Mouse (Mus musculus) CH12.LX (cell line): ENCODE results near the gene Jarid2. TPM values are rescaled to one million over a fixed set of nuclear protein-coding genes. Genes with fewer than 3 reads are reported as not detected.

Source experiments
- DNase-seq: peaks from one replicate; pipeline ENCODE4 v3.0.0-alpha.2; 2013; ENCODE audit errors: extremely low read depth
- H3K27ac ChIP-seq: 2 replicates; pipeline ENCODE4 v1.5.1; 2012; ENCODE audit warnings: low read depth, mild to moderate bottlenecking, control low read depth, moderate library complexity; ENCODE audit not compliant: insufficient read depth
- H3K27me3 ChIP-seq: replicated peaks from 2 replicates; pipeline ENCODE3; 2012; ENCODE audit warnings: inconsistent platforms
- H3K36me3 ChIP-seq, 2 experiments: replicated peaks in 1 of 2; 2 replicates each; pipeline versions ENCODE3 to v1.6.1; 2012; ENCODE audit warnings: inconsistent platforms in 1 of 2, low read length in 1 of 2, mild to moderate bottlenecking in 1 of 2, mixed read lengths in 1 of 2, moderate library complexity in 1 of 2; ENCODE audit not compliant: control insufficient read depth in 1 of 2, insufficient read depth in 1 of 2
- H3K4me1 ChIP-seq, 2 experiments: 2 replicates each; pipeline ENCODE4 v1.6.1; 2012; ENCODE audit warnings: inconsistent platforms in 1 of 2, moderate library complexity in 1 of 2; ENCODE audit not compliant: insufficient read depth in 2 of 2, control insufficient read depth in 1 of 2
- H3K4me2 ChIP-seq: 2 replicates; pipeline ENCODE4 v1.6.1; 2012; ENCODE audit warnings: low read depth, mild to moderate bottlenecking, control low read depth; ENCODE audit not compliant: poor library complexity, insufficient read depth, severe bottlenecking
- H3K4me3 ChIP-seq, 3 experiments: fragments of 150-350 bp in 1 of 3; sonication (generic) in 1 of 3; replicated peaks in 1 of 3; 2 replicates each; pipeline versions ENCODE3 to v1.5.1; 2011 to 2012; ENCODE audit warnings: low read depth in 2 of 3, low read length in 2 of 3, mild to moderate bottlenecking in 2 of 3, moderate library complexity in 2 of 3, control low read depth in 1 of 3, improper control_type of control experiment in 1 of 3, inconsistent platforms in 1 of 3, mixed read lengths in 1 of 3; ENCODE audit not compliant: poor library complexity in 1 of 3
- H3K79me2 ChIP-seq: replicated peaks from 2 replicates; pipeline ENCODE4 v1.6.1; 2012; ENCODE audit warnings: mild to moderate bottlenecking, moderate library complexity; ENCODE audit not compliant: control insufficient read depth, poor library complexity, insufficient read depth, severe bottlenecking; ENCODE audit errors: extremely low read depth
- H3K9ac ChIP-seq: 2 replicates; pipeline ENCODE4 v1.6.1; 2012; ENCODE audit warnings: low read depth, mild to moderate bottlenecking, control low read depth, moderate library complexity; ENCODE audit not compliant: insufficient read depth
- H3K9me3 ChIP-seq: replicated peaks from 2 replicates; pipeline ENCODE3; 2012; ENCODE audit warnings: low read length, inconsistent platforms, mixed read lengths
- BHLHE40 ChIP-seq: IDR thresholded peaks from 2 replicates; pipeline ENCODE4 v1.6.1; 2011; ENCODE audit warnings: mild to moderate bottlenecking, low read depth, low read length, improper control_type of control experiment
- CHD1 ChIP-seq: IDR thresholded peaks from 2 replicates; pipeline ENCODE4 v1.6.1; 2012; ENCODE audit warnings: low read depth, low read length, improper control_type of control experiment, inconsistent platforms
- CHD2 ChIP-seq: IDR thresholded peaks from 2 replicates; pipeline ENCODE4 v1.6.1; 2011; ENCODE audit warnings: low read length, improper control_type of control experiment
- CTCF ChIP-seq, 2 experiments: IDR thresholded peaks in 1 of 2; conservative IDR thresholded peaks in 1 of 2; 2 replicates each; pipeline ENCODE4 v1.5.1; 2011 to 2012; ENCODE audit warnings: low read depth in 2 of 2, low read length in 2 of 2, improper control_type of control experiment in 1 of 2, inconsistent platforms in 1 of 2, mild to moderate bottlenecking in 1 of 2, moderate library complexity in 1 of 2
- ELF1 ChIP-seq: IDR thresholded peaks from 2 replicates; pipeline ENCODE4 v1.6.1; 2014; ENCODE audit warnings: low read depth, mild to moderate bottlenecking, inconsistent platforms, low read length, improper control_type of control experiment
- ETS1 ChIP-seq: conservative IDR thresholded peaks from 2 replicates; pipeline ENCODE4 v1.6.1; 2012; ENCODE audit warnings: low read depth, mild to moderate bottlenecking, inconsistent platforms, low read length, improper control_type of control experiment, moderate library complexity
- HCFC1 ChIP-seq: IDR thresholded peaks from 2 replicates; pipeline ENCODE4 v1.6.1; 2012; ENCODE audit warnings: low read depth, mild to moderate bottlenecking, inconsistent platforms, low read length, improper control_type of control experiment
- JUND ChIP-seq: conservative IDR thresholded peaks from 2 replicates; pipeline ENCODE4 v1.6.1; 2011; ENCODE audit warnings: low read depth, low read length, improper control_type of control experiment
- MXI1 ChIP-seq: IDR thresholded peaks from 2 replicates; pipeline ENCODE4 v1.6.1; 2011; ENCODE audit warnings: mild to moderate bottlenecking, low read depth, low read length, improper control_type of control experiment
- MYC ChIP-seq: IDR thresholded peaks from 2 replicates; pipeline ENCODE4 v1.6.1; 2011; ENCODE audit warnings: low read depth, mild to moderate bottlenecking, improper control_type of control experiment, low read length
- NRF1 ChIP-seq: IDR thresholded peaks from 2 replicates; pipeline ENCODE4 v1.6.1; 2014; ENCODE audit warnings: low read depth, mild to moderate bottlenecking, inconsistent platforms, low read length, improper control_type of control experiment, moderate library complexity
- POLR2A ChIP-seq: IDR thresholded peaks from 2 replicates; pipeline ENCODE4 v1.6.1; 2011; ENCODE audit warnings: low read depth, mild to moderate bottlenecking, improper control_type of control experiment, low read length
- POLR2AphosphoS2 ChIP-seq: IDR thresholded peaks from 2 replicates; pipeline ENCODE4 v1.6.1; 2011; ENCODE audit warnings: low read depth, low read length, improper control_type of control experiment
- RCOR1 ChIP-seq: conservative IDR thresholded peaks from 2 replicates; pipeline ENCODE4 v1.6.1; 2012; ENCODE audit warnings: low read depth, mild to moderate bottlenecking, inconsistent platforms, low read length, improper control_type of control experiment
- SIN3A ChIP-seq: IDR thresholded peaks from 2 replicates; pipeline ENCODE4 v1.6.1; 2012; ENCODE audit warnings: low read length, improper control_type of control experiment, inconsistent platforms
- TBP ChIP-seq: conservative IDR thresholded peaks from 2 replicates; pipeline ENCODE4 v1.6.1; 2011; ENCODE audit warnings: low read depth, low read length, improper control_type of control experiment
- TCF12 ChIP-seq: IDR thresholded peaks from 2 replicates; pipeline ENCODE4 v1.6.1; 2014; ENCODE audit warnings: low read depth, mild to moderate bottlenecking, inconsistent platforms, low read length, improper control_type of control experiment
- UBTF ChIP-seq: IDR thresholded peaks from 2 replicates; pipeline ENCODE4 v1.6.1; 2012; ENCODE audit warnings: low read depth, mild to moderate bottlenecking, inconsistent platforms, low read length, improper control_type of control experiment, moderate library complexity
- USF2 ChIP-seq: conservative IDR thresholded peaks from 2 replicates; pipeline ENCODE4 v1.6.1; 2011; ENCODE audit warnings: low read depth, low read length, improper control_type of control experiment
- ZKSCAN1 ChIP-seq: IDR thresholded peaks from 2 replicates; pipeline ENCODE4 v1.6.1; 2012; ENCODE audit warnings: low read depth, inconsistent platforms, low read length, improper control_type of control experiment, borderline replicate concordance
- ZNF384 ChIP-seq: IDR thresholded peaks from 2 replicates; pipeline ENCODE4 v1.6.1; 2012; ENCODE audit warnings: low read depth, low read length, improper control_type of control experiment, inconsistent platforms
- dilution Hi-C: fragments of 300-500 bp; cut with MboI; formaldehyde crosslinking; loops from 2 replicates; pipeline ENCODE4 v1.14.3; 2020; ENCODE audit warnings: low sequenced_read_pairs; ENCODE audit not compliant: extremely low pct_unique_long_range_greater_than_20kb, extremely low pct_ligation_motif_present
- in situ Hi-C: fragments of 300-500 bp; cut with MboI; formaldehyde crosslinking; loops from 3 replicates; pipeline ENCODE4 v1.14.3; 2019; ENCODE audit warnings: low sequenced_read_pairs, low pct_ligation_motif_present, low pct_unique_long_range_greater_than_20kb, mixed read lengths
- polyA plus RNA-seq: library from polyadenylated mRNA; unstranded; fragments of >175 nt; gene quantifications from 2 replicates; pipeline ENCODE4 v1.2.1, GENCODE M21; 2012; ENCODE audit warnings: low read depth; ENCODE audit not compliant: insufficient read length
- total RNA-seq, 2 experiments: library from RNA; depleted of rRNA; stranded (reverse); fragments of 300-350 nt in 1 of 2; fragments of >200 nt in 1 of 2; gene quantifications; 2 replicates each; pipeline ENCODE4 v1.2.3; 2012 to 2014

Jarid2 gene
- total and polyA plus RNA-seq, 3 experiments, result 4.5 to 10.9 (median 7.8) TPM

DNA sequence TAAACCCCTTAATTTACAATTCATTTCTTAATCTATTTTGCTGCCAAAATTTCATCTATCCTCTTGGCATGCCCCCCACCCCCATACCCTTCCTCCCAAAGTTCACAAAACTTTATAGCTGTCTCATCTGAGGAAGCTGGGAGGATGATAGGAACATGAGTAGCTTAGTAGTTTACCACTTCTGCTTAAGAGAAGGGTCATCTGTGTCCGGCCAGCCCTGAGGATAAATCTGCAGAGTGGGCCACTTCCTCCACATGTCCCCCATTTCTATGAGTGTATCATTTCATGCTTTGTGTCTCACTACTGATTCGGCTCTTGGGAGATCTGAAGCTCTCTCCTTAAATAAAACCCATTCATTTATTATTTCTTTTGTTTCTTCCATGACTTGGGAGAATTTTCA lies 102.8 kb downstream of the Jarid2 start:
- no peak for DNase-seq
- no peak for TF ChIP-seq HCFC1
- no peak for TF ChIP-seq ZKSCAN1
- no peak for TF ChIP-seq NRF1
- TF ChIP-seq BHLHE40, result no peak
- no peak for TF ChIP-seq RCOR1
- no peak for TF ChIP-seq SIN3A
- TF ChIP-seq MYC, result no peak
- TF ChIP-seq CTCF (conservative IDR thresholded peaks at IDR 0.05 in 1 of 2, IDR thresholded peaks at IDR 0.05 in 1 of 2; ENCODE audit: low read depth in 2 of 2, low read length in 2 of 2), result no peak
- no peak for TF ChIP-seq UBTF
- no peak for TF ChIP-seq USF2
- Histone ChIP-seq H3K4me1 (0 out of 4 replicates have a peak, but pooled peaks cover 0 to 8% of the 10 kb centered on the region in 2 experiments), H3K27ac (no peak overlapping the region), H3K27me3 (no peaks in the 10 kb centered on the region), H3K9ac (no peak overlapping the region), H3K36me3 (peaks cover 0 to 21% of the 10 kb centered on the region in 2 experiments), H3K9me3 (no peaks in the 10 kb centered on the region), H3K4me3 (no peak overlapping the region), H3K4me2 (no peak overlapping the region), H3K79me2 (no peaks in the 10 kb centered on the region)
- dilution Hi-C loops (no loop called here), in situ Hi-C loops (no loop called here)

DNA sequence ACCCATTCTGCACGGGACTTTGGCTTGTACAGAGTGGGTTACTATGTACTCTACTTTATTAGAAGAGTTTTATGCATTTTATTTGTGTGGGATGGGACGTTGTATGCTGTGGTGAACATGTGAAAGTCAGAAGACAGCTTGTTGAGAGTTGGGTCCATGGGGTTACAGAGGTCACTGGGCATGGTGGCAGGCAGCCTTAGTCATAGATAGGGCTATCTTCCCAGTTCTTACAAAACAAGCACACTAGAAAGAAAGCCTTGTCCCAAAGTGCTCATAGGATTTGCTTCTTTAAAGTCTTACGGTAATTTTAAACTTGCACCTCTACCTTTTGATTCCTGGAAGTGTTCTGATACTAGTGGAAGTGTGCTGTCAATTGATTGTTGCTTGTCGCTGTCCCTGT lies 103.6 kb downstream of the Jarid2 start:
- in situ Hi-C loops, result no loop called here
- dilution Hi-C loops, result no loop called here
- peaks cover 0 to 21% of the 10 kb centered on the region in 2 experiments for H3K36me3 ChIP-seq

More for the DNA sequence above, 103.6 kb downstream of the Jarid2 start:
- H3K4me3 ChIP-seq, result no peak overlapping the region
- no peak for DNase-seq
- TF ChIP-seq CHD2, result no peak
- TF ChIP-seq POLR2A, result no peak
- no peak for TF ChIP-seq UBTF
- TF ChIP-seq ELF1, result no peak
- TF ChIP-seq CHD1, result no peak
- TF ChIP-seq ETS1, result no peak
- TF ChIP-seq USF2, result no peak
- no peak for TF ChIP-seq MYC
- no peak for TF ChIP-seq ZNF384
- TF ChIP-seq TCF12, result no peak
- TF ChIP-seq JUND, result no peak
- no peak for TF ChIP-seq TBP
- TF ChIP-seq POLR2AphosphoS2, result no peak
- no peak for TF ChIP-seq MXI1
- no peak for TF ChIP-seq RCOR1
- no peak for TF ChIP-seq ZKSCAN1
- H3K9ac ChIP-seq, result no peak overlapping the region
- no peak overlapping the region for H3K27ac ChIP-seq
- 0 out of 4 replicates have a peak, but pooled peaks cover 0 to 8% of the 10 kb centered on the region in 2 experiments for H3K4me1 ChIP-seq
- H3K79me2 ChIP-seq, result no peaks in the 10 kb centered on the region
- no peaks in the 10 kb centered on the region for H3K27me3 ChIP-seq
- no peaks in the 10 kb centered on the region for H3K9me3 ChIP-seq
- H3K4me2 ChIP-seq, result no peak overlapping the region
